Mouse (Mus musculus) layer of hippocampus, adult 11-12 months (tissue): ENCODE results near the gene Gm10134.
"Not testable (repeated sequence)": the region's sequence is repeated elsewhere in the genome, so short reads cannot be mapped to it uniquely, and the experiment has no call there.

Experiments used
- DNase-seq: peaks from one replicate; pipeline ENCODE4 v3.0.0; 2022; ENCODE audit warnings: low spot score

The Gm10134 gene

GRCm38 (mm10) chr2:28505795-28506194 lies at the start of gene Gm10134:
Gene Gm10134 (plus strand): TSS chr2:28506095.
- no peak for DNase-seq

- DNase-seq = no peak
Observed at GRCm38 (mm10) chr2:28456616-28457015, 49.3 kb upstream of the Gm10134 start.

- peak; percentile 79 for DNase-seq
Observed at GRCm38 (mm10) chr2:28463919-28464318, 42.0 kb upstream of the Gm10134 start.

- DNase-seq = no peak
Observed at GRCm38 (mm10) chr2:28464919-28465318, 41.0 kb upstream of the Gm10134 start.

GRCm38 (mm10) chr2:28465836-28466518 lies 39.9 kb upstream of the Gm10134 start, which contains the start of gene 1700007K13Rik:
Gene 1700007K13Rik (minus strand): TSS chr2:28466332.
- DNase-seq = peak; percentile 61

- DNase-seq = peak; percentile 86
Observed at GRCm38 (mm10) chr2:28467860-28468485, 37.9 kb upstream of the Gm10134 start, which contains the start of gene Mrps2. Gene Mrps2 (plus strand): TSS chr2:28468066.

- DNase-seq = no peak
Observed at GRCm38 (mm10) chr2:28468486-28469225, 37.2 kb upstream of the Gm10134 start.

- DNase-seq = no peak
Observed at GRCm38 (mm10) chr2:28469461-28469860, 36.4 kb upstream of the Gm10134 start.

- DNase-seq = no peak
Observed at GRCm38 (mm10) chr2:28470591-28470990, 35.3 kb upstream of the Gm10134 start.

GRCm38 (mm10) chr2:28472011-28472410 lies 33.9 kb upstream of the Gm10134 start:
- DNase-seq = not testable (repeated sequence)

GRCm38 (mm10) chr2:28477993-28478392 lies 27.9 kb upstream of the Gm10134 start:
- not testable (repeated sequence) for DNase-seq

- DNase-seq = no peak
Observed at GRCm38 (mm10) chr2:28479208-28480204, 26.4 kb upstream of the Gm10134 start.

- DNase-seq = no peak
Observed at GRCm38 (mm10) chr2:28483861-28484260, 22.0 kb upstream of the Gm10134 start.

GRCm38 (mm10) chr2:28494521-28494920 lies 11.4 kb upstream of the Gm10134 start:
- no peak for DNase-seq

GRCm38 (mm10) chr2:28495207-28495756 lies 10.6 kb upstream of the Gm10134 start:
- DNase-seq = peak; percentile 57

GRCm38 (mm10) chr2:28495801-28496595 lies 9.9 kb upstream of the Gm10134 start:
- no peak for DNase-seq

GRCm38 (mm10) chr2:28496671-28497070 lies 9.2 kb upstream of the Gm10134 start, which contains the start of gene Gbgt1:
Gene Gbgt1 (plus strand): TSS chr2:28496891.
- DNase-seq = no peak

- no peak for DNase-seq
Observed at GRCm38 (mm10) chr2:28497561-28497960, 8.3 kb upstream of the Gm10134 start.

GRCm38 (mm10) chr2:28498431-28498830 lies 7.5 kb upstream of the Gm10134 start:
- DNase-seq = no peak

- no peak for DNase-seq
Observed at GRCm38 (mm10) chr2:28502987-28503386, 2.9 kb upstream of the Gm10134 start.
